In genomic region chr2:30784078-30784994, GRCm38 (mm10) we compare ENCODE assay signal across 8 mouse cellular contexts. TPM values are rescaled to one million over a fixed set of nuclear protein-coding genes. Genes with fewer than 3 reads are reported as not detected.
DNase-seq lines count a peak whose midpoint lies in the region; ATAC-seq and TF ChIP-seq lines count a peak whose summit lies in the region.

No protein-coding gene starts in this region.

- ATAC-seq in heart, embryonic 15.5 days (replicated peaks; ENCODE audit: insufficient number of reproducible peaks, insufficient read depth, low FRiP score, low read depth): peak; percentile 34

- peak overlapping the region; percentile 68 for H3K4me2 ChIP-seq in heart, embryonic 15.5 days

- WGBS in heart, embryonic 15.5 days: 9% methylated on average over 40 of the region's 40 CpGs

- peak overlapping the region; percentile 31 for H3K9ac ChIP-seq in heart, embryonic 15.5 days

- H3K9me3 ChIP-seq in heart, embryonic 15.5 days (replicated peaks): no peaks in the 10 kb centered on the region

- H3K4me3 ChIP-seq in gastrocnemius, adult 2 months: peak overlapping the region; percentile 61
- peak overlapping the region; percentile 38 for H3K4me3 ChIP-seq in heart, embryonic 15.5 days

- H3K4me1 ChIP-seq in heart, embryonic 15.5 days (replicated peaks): peaks cover 23% of the 10 kb centered on the region

- DNase-seq in gastrocnemius, adult 2 months: peak; percentile 60
- no peak for DNase-seq in gastrocnemius, adult 18-20 months (ENCODE audit: low spot score)
- DNase-seq in embryo, embryonic 10.5 days (ENCODE audit: low spot score): peak; percentile 76
- peak; percentile 39 to 75 for DNase-seq in kidney, postnatal 36 days
- DNase-seq in mesoderm, embryonic 11.5 days (ENCODE audit: low read depth, low spot score): peak; percentile 77
- DNase-seq in thymus, postnatal 10 days (ENCODE audit: low spot score in 2 of 2): peak; percentile 45 to 69
- DNase-seq in left cerebral cortex, adult 18-20 months (ENCODE audit: low spot score in 2 of 2): no peak

- TF ChIP-seq CTCF in gastrocnemius, adult 2 months (IDR thresholded peaks at IDR 0.05): peak; percentile 7; the same call in 1 of the 2 replicates

- no peaks in the 10 kb centered on the region for H3K36me3 ChIP-seq in heart, embryonic 15.5 days

- no peaks in the 10 kb centered on the region for H3K27me3 ChIP-seq in heart, embryonic 15.5 days

- peak overlapping the region; percentile 79 for H3K27ac ChIP-seq in gastrocnemius, adult 2 months
- H3K27ac ChIP-seq in heart, embryonic 15.5 days: peak overlapping the region; percentile 63

- intact Hi-C loops in gastrocnemius, adult 2 months (cut with DNase I): no loop called here

RNA-seq across cellular contexts. Expression of gene 1700001O22Rik, which starts 19.1 kb away (rescaled TPM):
- total RNA-seq in gastrocnemius, adult 2 months (2021): 10 to 100 TPM in 1 of 2 experiments, under 1 TPM in 1; 0.33 to 22.0 TPM
- 1 to 10 TPM; 2.4 to 8.2 TPM for total RNA-seq in gastrocnemius, adult 18-20 months (2021)
- 2.1 and 2.6 TPM in 2 replicates for polyA plus RNA-seq in heart, embryonic 15.5 days (2015; fragmentation: Nextera tagmentation; extraction: Ambion mirVana)
- total RNA-seq in left cerebral cortex, adult 18-20 months (2021): 1 to 10 TPM; 8.2 to 8.4 TPM

RNA-seq across cellular contexts. Expression of gene Ntmt1, which starts 23.3 kb away (rescaled TPM):
- total RNA-seq in gastrocnemius, adult 2 months (2021): 10 to 100 TPM; 14.3 to 15.6 TPM
- total RNA-seq in gastrocnemius, adult 18-20 months (2021): 10 to 100 TPM; 10.6 to 11.3 TPM
- polyA plus RNA-seq in heart, embryonic 15.5 days (2015; fragmentation: Nextera tagmentation; extraction: Ambion mirVana): 75.8 and 77.2 TPM in 2 replicates
- total RNA-seq in left cerebral cortex, adult 18-20 months (2021): 10 to 100 TPM; 32.9 to 34.1 TPM

RNA-seq across cellular contexts. Expression of gene Asb6, which starts 45.8 kb away (rescaled TPM):
- total RNA-seq in gastrocnemius, adult 2 months (2021): 1 to 10 TPM; 7.0 TPM
- 1 to 10 TPM; 7.2 to 9.7 TPM for total RNA-seq in gastrocnemius, adult 18-20 months (2021)
- 17.2 and 22.4 TPM in 2 replicates for polyA plus RNA-seq in heart, embryonic 15.5 days (2015; fragmentation: Nextera tagmentation; extraction: Ambion mirVana)
- total RNA-seq in left cerebral cortex, adult 18-20 months (2021): 10 to 100 TPM; 41.0 to 43.1 TPM

RNA-seq across cellular contexts. Expression of gene Prrx2, which starts 50.4 kb away (rescaled TPM):
- total RNA-seq in gastrocnemius, adult 2 months (2021): 1 to 10 TPM; 1.2 to 4.2 TPM
- total RNA-seq in gastrocnemius, adult 18-20 months (2021): 1 to 10 TPM; 1.9 TPM
- polyA plus RNA-seq in heart, embryonic 15.5 days (2015; fragmentation: Nextera tagmentation; extraction: Ambion mirVana): 14.1 and 20.1 TPM in 2 replicates
- total RNA-seq in left cerebral cortex, adult 18-20 months (2021): 1 to 10 TPM; 2.1 to 2.8 TPM

Comparison
In these comparisons a context has a peak if more than half of its experiments do, and no peak if none do; other contexts are left out.
1. DNase-seq: peak in gastrocnemius, adult 2 months (single experiment), embryo, embryonic 10.5 days (single experiment), kidney, postnatal 36 days (2 of 2), mesoderm, embryonic 11.5 days (single experiment) and thymus, postnatal 10 days (2 of 2); none in gastrocnemius, adult 18-20 months (single experiment) and left cerebral cortex, adult 18-20 months (0 of 2).